Mouse (Mus musculus) C2C12 (cell line): Measurements from ENCODE around the gene Fgf11.

ENCODE experiments used
- CEBPB ChIP-seq: IDR thresholded peaks from one replicate; pipeline ENCODE4 v1.6.1; 2011; ENCODE audit warnings: low read depth, mild to moderate bottlenecking, control low read depth, moderate library complexity
- CTCF ChIP-seq: IDR thresholded peaks from one replicate; pipeline ENCODE4 v1.5.1; 2011; ENCODE audit not compliant: control insufficient read depth, insufficient read depth, insufficient read length
- FOSL1 ChIP-seq: IDR thresholded peaks from one replicate; pipeline ENCODE4 v1.8.0; 2011; ENCODE audit warnings: mild to moderate bottlenecking, low read length; ENCODE audit not compliant: poor library complexity, insufficient read depth, severe bottlenecking
- MAX ChIP-seq: IDR thresholded peaks from one replicate; pipeline ENCODE4 v1.6.1; 2011; ENCODE audit warnings: mild to moderate bottlenecking, control low read depth
- MYOG ChIP-seq: IDR thresholded peaks from one replicate; pipeline ENCODE4 v1.6.1; 2011; ENCODE audit not compliant: control insufficient read depth, insufficient read length; ENCODE audit errors: extremely low read depth
- USF1 ChIP-seq: IDR thresholded peaks from one replicate; pipeline ENCODE4 v1.6.1; 2011; ENCODE audit warnings: low read depth, mild to moderate bottlenecking, control low read depth, moderate library complexity

DNA sequence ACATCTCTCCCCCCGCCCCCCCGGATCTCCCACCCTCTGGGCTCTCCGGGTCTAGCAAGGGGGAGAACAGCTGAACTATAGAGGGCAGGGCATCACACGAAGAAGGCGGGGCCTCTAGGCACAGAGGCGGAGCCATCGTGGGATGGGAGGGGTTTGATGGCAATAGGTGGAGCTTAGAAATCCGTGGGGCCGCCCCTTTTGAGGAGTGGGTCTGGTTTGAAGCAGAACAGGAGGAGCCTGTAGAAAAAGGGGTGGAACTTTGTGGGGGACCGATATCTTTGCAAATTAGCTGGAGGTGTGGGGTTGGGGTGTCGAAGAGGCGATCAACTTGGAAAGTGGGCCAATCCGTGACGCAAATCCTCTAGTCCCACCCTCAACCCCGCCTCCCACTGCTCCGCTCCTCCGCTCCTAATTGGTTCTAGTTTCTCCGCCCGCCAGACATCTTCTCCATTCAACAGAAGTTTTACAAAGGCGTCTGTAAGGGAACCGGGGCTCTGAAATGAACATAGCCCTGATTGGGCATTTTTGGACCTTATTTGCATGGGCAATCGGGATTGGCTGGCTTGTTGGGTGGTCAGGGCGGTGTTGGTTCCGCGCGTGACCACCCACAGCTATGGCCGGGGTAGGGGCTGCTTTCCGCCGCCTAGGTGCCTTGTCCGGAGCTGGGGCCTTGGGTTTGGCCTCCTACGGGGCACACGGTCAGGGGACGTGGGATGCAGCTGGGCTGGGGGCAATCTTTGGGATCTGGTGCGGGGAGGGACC is 36.5 kb upstream of the Fgf11 start, which contains the start of gene Tmem256:
- TF ChIP-seq MAX (peak; percentile 48), CTCF (no peak), USF1 (no peak), CEBPB (no peak), MYOG (no peak), FOSL1 (no peak)
